Mouse (Mus musculus) common myeloid progenitor, adult 5-6 weeks (primary cell): ENCODE data around the gene Otud3. TPM values are rescaled to one million over a fixed set of nuclear protein-coding genes. Genes with fewer than 3 reads are reported as not detected.
A peak's percentile ranks its signal among the peaks of the same experiment; 100 is the strongest.
"Not testable (repeated sequence)": the region's sequence is repeated elsewhere in the genome, so short reads cannot be mapped to it uniquely, and the experiment has no call there.

Experiments
- ATAC-seq: replicated peaks from 2 replicates; pipeline ENCODE4 v1.8.0; 2016; ENCODE audit warnings: low read depth, mild to moderate bottlenecking, moderate TSS enrichment, inconsistent platforms; ENCODE audit not compliant: poor library complexity, severe bottlenecking
- total RNA-seq: library from RNA; stranded (forward); fragments of 200-1000, 187-1606 nt; gene quantifications from 2 replicates; pipeline ENCODE4 v1.2.3, GENCODE M21; 2017

The Otud3 gene
- total RNA-seq, 1 experiment from 2014 or later = 5.6 TPM

DNA sequence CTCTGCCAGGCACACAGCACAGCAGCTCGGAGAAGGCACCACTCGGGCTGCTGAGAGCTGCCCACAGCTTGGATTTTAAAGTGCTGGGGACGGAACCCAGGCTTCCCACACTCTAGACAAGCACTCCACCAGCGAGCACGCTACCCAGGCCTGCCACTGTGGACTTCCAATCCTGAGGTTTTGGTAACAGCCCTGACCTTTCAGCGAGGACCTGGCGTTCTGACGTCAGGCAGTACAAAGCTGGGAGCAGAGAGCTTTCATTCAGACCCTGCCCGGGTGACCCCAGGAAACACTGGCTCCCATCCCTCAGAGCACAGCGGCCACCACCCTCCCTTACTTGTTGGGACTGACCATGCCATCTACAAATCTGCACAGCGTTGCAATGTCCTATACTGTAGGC is 20.0 kb downstream of the Otud3 start:
- ATAC-seq = not testable (repeated sequence)

- no peak for ATAC-seq
Observed at GRCm38 (mm10) chr4:138892655-138893054, 21.1 kb downstream of the Otud3 start.

DNA sequence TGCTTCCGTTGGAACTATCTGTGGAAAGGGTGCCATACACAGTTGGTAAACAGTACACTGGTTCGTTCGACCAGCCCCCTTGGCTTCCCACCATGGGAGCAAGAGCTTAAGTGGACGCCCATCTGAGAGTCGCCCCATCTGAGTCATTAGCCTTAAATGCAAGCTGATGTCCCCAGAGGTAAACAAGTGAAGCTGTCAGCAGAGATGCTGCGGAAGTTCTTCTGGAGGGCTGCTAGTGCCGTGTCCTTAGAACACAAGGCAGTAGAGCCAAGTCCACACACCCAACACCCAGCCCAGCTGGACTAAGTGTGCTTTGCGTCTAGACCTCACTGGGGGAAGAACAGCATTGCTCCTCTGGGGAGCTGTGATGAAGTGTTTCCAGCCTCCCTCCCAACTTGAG is 24.1 kb downstream of the Otud3 start:
- no peak for ATAC-seq

DNA sequence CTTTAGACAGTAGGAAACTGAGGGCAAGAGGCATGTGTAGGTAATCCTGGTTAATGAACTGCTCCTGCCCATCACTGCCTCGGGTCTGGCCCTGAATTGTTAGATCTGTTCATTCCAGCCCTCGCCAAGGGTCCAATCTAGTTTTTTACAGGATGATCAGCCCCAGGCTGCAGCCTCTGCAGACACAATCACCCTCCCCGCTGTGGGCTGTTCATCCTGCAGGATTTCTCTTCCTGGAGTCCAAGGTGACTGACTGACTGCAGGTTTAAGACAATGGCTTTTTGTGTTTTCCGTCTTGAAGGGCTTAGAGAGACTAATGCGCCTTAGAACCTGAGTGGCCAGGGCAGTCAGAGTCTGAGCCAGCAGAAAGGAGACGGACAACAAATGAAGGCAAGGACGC is 24.6 kb downstream of the Otud3 start:
- ATAC-seq = no peak

GRCm38 (mm10) chr4:138884261-138884660 is 29.5 kb downstream of the Otud3 start:
- peak; percentile 88 for ATAC-seq

- ATAC-seq = no peak
Observed at GRCm38 (mm10) chr4:138882179-138882578, 31.6 kb downstream of the Otud3 start.

- ATAC-seq = no peak
Observed at GRCm38 (mm10) chr4:138880811-138881584, 32.7 kb downstream of the Otud3 start.

GRCm38 (mm10) chr4:138879808-138880207 is 33.9 kb downstream of the Otud3 start:
- no peak for ATAC-seq

DNA sequence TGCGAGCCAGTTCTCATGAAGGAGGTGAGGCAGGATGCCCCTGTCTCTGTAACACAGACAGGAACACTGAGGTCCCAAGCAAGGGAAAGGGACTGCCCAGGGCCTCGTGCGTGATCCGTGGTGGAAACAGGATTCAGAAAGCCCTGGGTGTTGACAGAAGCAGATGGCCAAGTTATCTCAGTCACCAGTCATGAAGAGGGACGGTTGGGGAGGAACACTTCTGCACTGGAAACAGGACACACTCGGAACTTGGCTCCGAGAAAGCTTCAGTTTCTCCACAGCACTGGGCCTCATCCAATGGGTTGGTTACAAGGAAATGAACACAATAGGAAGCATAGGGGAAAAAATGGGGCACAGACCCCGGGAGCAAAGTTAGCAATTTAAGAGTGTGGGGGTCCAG is 35.0 kb downstream of the Otud3 start:
- no peak for ATAC-seq

DNA sequence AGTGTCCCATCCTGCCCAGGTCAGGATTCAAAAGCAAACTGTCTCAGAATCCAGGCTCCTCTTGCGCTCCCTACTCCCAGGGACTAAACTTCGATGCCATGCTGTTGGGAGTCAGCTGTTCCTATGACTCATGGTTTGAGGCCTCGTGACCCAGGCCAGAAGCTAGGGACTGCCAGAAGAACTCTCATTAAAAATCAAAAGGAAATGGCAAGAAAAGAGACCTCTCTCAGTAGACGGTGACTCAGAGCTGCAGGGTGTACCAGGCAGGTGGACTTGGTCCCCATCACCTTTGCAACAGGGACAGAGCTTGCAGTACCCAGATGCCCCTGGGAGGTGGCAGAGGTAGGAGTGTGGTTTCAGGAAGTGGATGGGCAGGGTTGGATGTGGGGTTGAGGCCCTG is 36.0 kb downstream of the Otud3 start, which contains the start of gene Pla2g2e:
Pla2g2e (plus strand) TSS at position 212 of the 400 bp plus-strand sequence.
- no peak for ATAC-seq

GRCm38 (mm10) chr4:138875986-138876385 is 37.8 kb downstream of the Otud3 start:
- ATAC-seq = no peak

DNA sequence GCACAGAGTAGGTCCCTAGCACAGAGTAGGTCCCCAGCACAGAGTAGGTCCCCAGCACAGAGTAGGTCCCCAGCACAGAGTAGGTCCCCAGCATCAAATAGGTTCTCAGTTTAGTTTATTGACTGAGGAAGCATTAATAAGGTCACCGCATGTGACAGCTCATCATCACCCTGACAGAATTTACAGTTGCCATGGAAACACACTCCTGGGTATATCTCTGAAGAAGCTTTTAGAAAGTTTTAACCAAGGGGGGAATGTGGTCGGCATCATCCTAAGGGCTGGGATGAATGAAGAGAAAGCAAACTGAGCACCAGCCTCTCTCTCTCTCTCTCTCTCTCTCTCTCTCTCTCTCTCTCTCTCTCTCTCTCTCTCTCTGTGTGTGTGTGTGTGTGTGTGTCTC is 38.5 kb downstream of the Otud3 start:
- ATAC-seq = not testable (repeated sequence)

GRCm38 (mm10) chr4:138873864-138874263 is 39.9 kb downstream of the Otud3 start, which contains the start of gene Gm13030:
TSS of gene Gm13030 (minus strand) at chr4:138873964.
- no peak for ATAC-seq

- ATAC-seq = no peak
Observed at GRCm38 (mm10) chr4:138868666-138869065, 45.1 kb downstream of the Otud3 start.

DNA sequence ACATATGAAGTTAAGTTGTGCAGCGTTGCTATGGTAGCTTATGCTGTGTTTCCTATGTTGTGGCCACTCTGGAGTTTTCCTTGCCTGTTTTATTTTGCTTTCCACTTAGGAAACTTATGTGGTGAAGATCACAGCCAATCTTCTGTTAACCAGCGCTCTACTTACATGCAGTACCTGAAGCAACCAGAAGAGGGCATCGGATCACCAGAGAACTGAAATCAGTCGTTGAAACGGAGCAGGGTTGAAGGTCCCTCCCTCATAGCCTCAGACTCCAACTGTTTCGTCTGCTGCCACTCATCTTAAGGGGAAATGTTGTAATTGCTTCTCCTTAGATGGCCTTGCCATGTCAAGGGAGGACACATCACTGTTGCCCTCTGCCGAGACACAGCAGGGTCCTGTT is 47.3 kb downstream of the Otud3 start:
- peak; percentile 94 for ATAC-seq

- no peak for ATAC-seq
Observed at GRCm38 (mm10) chr4:138865991-138866390, 47.8 kb downstream of the Otud3 start.

GRCm38 (mm10) chr4:138865092-138865491 is 48.7 kb downstream of the Otud3 start:
- no peak for ATAC-seq

DNA sequence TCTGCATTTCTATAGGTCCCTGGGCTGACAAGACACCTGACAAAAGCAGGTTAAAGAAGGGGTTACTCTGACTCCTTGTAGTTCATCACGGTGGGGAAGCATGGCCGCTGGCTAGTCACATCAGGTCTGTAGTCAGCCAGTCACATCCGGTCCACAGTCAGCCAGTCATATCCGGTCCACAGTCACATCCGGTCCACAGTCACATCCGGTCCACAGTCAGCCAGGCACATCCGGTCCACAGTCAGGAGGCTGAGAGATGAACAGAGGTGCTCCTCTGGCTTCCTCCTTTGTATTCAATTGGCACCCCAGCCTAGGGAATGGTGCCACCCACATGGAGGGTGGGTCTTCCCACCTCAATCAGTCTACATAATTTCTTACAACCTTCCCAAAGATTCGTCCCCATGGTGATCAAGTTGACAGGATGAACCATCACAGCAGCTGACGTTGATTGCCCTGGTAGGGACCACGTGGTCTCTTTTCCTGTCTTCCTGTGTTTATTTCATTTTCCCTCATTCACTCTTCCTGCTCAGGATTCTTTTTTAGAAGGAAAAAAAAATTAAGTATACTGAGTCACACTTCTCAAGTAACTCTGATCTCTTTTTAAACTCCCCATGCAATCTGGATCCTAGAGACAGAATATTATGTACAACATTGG is 50.3 kb downstream of the Otud3 start, which contains the start of gene Pla2g5:
Pla2g5 (minus strand) TSS at position 139 of the 655 bp plus-strand sequence.
- ATAC-seq = no peak

GRCm38 (mm10) chr4:138859728-138860127 is 54.0 kb downstream of the Otud3 start:
- peak; percentile 65; the same call in 1 of the 2 replicates for ATAC-seq

- no peak for ATAC-seq
Observed at GRCm38 (mm10) chr4:138859245-138859644, 54.5 kb downstream of the Otud3 start.

DNA sequence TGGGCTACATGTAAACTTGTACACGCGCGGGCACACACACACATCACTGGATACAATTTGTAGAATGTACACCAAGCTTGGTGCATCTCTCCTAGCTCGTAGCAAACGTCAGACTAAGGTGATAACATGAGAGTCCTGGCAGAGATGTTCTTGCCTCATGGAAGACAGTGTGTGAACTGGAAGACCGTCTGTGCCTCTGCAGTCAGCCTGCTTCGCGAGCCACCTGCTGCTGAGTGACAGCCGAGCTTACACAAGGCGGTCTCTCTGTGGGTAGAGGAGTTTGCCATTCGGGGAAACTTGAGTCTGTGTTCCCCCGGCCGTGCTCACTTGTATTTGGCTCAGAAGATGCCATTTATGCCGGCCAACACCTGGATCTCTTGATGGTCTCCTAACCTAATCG is 55.3 kb downstream of the Otud3 start:
- ATAC-seq = no peak
